Mouse (Mus musculus): Measurements from ENCODE around the gene Msantd1.
"Not testable (repeated sequence)": the region's sequence is repeated elsewhere in the genome, so short reads cannot be mapped to it uniquely, and the experiment has no call there.

The Msantd1 gene

DNA sequence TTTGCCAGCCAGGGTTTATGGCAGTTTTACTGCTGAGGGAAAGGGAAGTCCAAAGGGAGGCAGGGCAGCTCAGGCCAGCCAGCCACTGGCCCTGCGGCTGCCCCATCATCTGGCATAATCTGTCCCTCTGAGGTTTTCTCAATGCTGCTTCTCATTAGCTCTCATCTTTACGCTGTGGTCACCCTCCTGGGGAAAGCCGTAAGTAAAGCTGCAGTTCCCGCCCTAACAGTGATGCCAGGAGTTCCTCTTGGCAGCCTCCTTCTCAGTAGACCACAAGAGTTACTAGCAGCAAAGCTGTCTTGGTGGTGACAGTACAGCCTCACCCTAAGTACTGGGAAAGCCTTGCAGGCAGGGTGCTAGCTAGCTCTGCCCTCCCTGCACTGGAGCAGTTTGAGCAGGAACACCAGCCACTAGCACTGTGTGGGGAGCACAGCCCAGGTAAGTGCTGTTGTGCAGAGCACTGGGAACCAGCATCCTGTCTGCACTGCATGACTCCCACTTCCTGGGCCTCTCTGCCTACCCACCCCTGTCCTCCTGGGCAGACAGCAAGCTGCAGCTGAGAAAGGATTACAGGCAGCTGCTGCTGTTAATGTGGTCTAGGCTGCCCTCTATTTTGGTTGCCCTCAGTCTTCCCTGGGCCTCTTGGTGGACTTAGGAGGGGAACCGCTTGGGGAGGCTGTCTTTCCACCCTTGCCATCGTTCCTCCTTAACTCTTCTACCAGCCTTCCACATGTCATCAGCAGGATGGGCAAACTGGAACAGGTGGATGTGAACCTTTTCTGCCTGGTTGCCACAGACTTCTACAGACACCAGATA is at the start of gene Msantd1:
TSS of gene Msantd1 (plus strand) at position 103 of the 816 bp plus-strand sequence.
- in situ Hi-C loops (cut with MboI; ENCODE audit: low pct_unique_long_range_greater_than_20kb in 1 of 2, low sequenced_read_pairs in 2 of 2, unreplicated experiment in 1 of 2) = no loop called here

DNA sequence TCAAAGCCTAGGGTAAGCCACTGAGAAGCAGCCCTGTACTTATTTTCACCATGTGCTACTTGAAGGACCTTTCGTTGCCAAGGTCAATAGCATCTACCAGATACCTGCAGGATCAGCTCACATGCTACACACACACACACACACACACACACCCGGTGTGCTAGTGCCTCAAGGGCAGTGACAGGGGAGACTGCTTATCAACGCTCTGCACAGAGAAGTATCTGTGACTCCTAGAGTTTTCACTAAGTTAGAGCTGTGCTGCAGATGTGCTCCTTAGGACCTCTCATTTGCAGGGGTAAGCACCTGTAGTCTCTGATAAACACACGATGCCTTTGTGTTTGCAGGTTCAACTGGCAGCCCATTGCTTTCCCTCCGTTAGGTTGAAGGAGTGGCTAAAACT is 42.4 kb upstream of the Msantd1 start:
- in situ Hi-C loops (cut with MboI; ENCODE audit: low pct_unique_long_range_greater_than_20kb in 1 of 2, low sequenced_read_pairs in 2 of 2, unreplicated experiment in 1 of 2) = no loop called here

DNA sequence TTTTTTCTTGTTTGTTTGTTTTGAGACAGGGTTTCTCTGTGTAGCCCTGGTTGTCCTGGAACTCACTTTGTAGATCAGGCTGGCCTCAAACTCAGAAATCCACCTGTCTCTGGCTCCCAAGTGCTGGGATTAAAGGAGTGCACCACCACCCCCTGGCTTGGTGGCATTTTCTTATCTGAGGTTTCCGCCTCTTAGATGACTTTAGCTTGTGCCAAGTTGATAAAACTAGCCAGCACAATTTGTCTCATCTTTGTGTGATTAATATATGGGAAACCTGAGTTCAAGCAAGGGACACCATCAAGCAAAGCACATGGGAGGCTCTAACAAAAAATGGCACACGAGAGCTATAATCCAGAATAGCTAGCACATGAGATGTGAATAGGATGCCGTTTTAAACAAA is 27.5 kb upstream of the Msantd1 start:
- in situ Hi-C loops (cut with MboI; ENCODE audit: low pct_unique_long_range_greater_than_20kb in 1 of 2, low sequenced_read_pairs in 2 of 2, unreplicated experiment in 1 of 2) = not testable (repeated sequence)

DNA sequence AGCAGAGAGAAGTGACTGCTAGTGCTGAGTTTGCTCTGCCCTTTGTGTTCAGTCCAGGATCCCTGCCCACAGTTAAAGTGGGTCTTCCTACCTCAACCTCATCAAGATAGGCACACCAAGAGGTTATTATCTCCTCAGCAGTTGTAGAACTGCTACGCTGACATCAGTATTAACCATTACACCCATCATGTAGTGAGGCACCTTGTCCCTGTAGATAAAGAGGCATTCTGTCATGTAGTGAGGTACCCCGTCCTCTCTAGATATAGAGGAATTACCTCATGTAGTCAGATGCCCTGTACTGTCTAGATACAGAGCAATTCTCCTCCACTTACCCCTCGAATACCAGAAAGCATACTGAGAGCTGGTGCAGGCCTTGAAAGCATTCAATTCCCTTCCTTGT is 26.8 kb upstream of the Msantd1 start:
- in situ Hi-C loops (cut with MboI; ENCODE audit: low pct_unique_long_range_greater_than_20kb in 1 of 2, low sequenced_read_pairs in 2 of 2, unreplicated experiment in 1 of 2) = no loop called here

DNA sequence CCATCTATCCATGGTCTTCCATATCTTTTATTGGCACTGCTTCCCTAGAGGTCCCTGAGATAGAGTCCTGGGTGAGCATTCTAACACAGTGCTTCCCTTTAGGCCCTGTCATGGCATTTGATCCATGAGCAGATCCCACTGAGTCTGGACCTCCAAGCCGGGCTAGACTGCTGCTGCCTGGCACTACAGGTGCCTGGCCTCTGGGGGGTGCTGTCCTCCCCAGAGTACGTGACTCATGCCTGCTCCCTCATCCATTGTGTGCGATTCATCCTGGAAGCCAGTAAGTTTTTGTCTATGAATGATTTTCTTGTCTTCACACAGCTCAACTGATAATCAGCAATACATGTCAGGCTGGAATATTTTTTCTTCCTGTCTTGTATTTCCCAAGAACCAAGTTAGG is 22.6 kb upstream of the Msantd1 start:
- in situ Hi-C loops (cut with MboI; ENCODE audit: low pct_unique_long_range_greater_than_20kb in 1 of 2, low sequenced_read_pairs in 2 of 2, unreplicated experiment in 1 of 2) = no loop called here

DNA sequence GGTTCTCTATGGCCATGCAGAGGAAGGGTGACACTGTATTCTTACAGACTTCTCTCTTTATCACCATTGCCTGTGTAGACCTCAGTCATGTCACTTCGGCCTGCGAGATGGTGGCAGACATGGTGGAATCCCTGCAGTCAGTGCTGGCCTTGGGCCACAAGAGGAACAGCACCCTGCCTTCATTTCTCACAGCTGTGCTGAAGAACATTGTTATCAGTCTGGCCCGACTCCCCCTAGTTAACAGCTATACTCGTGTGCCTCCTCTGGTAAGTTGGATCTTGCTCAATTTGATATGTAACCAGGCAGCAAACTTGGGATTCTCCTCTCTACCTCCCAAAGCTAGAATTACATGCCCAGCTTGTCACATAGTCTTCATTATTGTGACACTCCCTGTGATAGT is 18.6 kb upstream of the Msantd1 start:
- in situ Hi-C loops (cut with MboI; ENCODE audit: low pct_unique_long_range_greater_than_20kb in 1 of 2, low sequenced_read_pairs in 2 of 2, unreplicated experiment in 1 of 2) = no loop called here

DNA sequence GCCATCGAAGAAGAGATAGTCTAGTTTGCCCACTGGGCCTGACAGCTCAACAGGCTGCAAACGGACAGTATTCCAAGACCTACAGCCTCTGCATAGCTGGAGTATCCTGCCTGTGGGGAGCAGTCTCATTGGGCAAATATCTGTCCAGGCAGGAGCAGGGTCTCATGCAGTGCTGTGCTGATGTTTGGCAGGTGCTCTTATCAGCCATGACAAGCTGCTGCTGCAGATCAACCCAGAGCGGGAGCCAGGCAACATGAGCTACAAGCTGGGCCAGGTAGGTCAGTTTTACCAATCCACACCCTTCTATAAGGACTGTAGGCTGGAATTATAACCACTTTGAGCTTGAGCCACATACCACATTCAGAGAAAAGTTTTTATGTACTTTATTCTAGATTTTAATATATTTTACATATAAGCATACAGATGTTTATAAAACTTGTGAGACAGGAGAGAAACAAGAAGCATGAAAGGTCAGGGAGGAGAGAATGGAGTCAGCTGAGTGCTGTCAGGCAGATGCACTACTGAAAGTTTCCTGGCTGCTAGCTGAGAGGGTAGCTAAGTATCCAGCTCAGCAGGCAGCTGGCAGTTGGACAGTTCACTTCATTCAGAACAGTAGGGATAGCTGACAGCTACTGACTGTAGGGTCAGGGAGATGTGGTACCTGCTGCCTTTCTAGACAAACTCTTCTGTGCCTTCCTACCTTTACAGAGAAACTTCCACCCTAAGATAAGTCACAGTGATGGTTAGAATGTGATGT is 10.9 kb upstream of the Msantd1 start:
- in situ Hi-C loops (cut with MboI; ENCODE audit: low pct_unique_long_range_greater_than_20kb in 1 of 2, low sequenced_read_pairs in 2 of 2, unreplicated experiment in 1 of 2) = no loop called here

DNA sequence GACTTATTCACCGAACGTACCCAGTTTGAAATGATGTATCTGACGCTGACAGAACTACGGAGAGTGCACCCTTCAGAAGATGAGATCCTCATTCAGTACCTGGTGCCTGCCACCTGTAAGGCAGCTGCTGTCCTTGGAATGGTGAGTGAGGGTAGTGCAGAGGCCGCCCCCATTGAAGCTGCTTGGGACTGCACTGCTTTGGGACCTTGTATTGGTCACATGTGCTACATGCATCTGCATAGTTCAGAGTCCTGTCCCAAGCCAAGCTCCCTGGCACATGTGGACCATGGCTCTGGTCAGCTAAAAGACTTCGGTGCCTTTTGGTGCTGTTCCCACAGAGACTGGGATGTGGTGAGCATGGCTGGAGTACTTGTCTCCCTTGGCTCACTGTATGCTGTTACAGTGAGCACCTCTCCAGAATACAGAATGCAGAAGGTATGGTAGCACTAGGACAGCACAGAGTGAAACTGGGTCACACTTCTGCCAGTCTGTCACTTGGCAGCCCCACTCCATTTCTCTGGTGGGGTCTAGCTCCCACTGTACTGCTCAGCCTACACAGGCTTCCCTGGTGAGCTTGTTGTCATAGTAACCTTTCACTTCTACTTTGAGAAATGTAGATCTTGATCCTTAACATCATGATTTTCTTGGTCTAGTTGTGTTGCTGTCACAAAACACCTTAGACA is 7.9 kb upstream of the Msantd1 start:
- in situ Hi-C loops (cut with MboI; ENCODE audit: low pct_unique_long_range_greater_than_20kb in 1 of 2, low sequenced_read_pairs in 2 of 2, unreplicated experiment in 1 of 2) = no loop called here

DNA sequence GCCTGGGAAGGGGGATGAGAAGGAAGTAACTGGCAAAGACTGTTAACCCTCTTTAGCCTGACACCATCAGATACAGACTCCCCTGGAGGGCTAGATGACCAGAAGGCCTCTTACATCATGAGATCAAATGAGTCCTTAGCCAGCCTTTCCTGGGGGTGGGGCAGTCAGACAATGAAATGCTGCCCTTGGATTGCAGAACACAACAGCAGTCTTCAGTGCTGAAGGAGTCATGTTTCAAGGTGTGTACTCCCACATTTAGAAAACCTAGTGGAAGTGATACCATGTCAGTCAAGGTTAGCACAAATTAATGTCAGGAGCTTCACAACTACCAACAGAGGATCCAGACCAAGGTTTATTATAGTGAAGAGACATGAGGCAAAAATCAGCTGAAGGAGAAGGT is 5.4 kb upstream of the Msantd1 start:
- in situ Hi-C loops (cut with MboI; ENCODE audit: low pct_unique_long_range_greater_than_20kb in 1 of 2, low sequenced_read_pairs in 2 of 2, unreplicated experiment in 1 of 2) = no loop called here

DNA sequence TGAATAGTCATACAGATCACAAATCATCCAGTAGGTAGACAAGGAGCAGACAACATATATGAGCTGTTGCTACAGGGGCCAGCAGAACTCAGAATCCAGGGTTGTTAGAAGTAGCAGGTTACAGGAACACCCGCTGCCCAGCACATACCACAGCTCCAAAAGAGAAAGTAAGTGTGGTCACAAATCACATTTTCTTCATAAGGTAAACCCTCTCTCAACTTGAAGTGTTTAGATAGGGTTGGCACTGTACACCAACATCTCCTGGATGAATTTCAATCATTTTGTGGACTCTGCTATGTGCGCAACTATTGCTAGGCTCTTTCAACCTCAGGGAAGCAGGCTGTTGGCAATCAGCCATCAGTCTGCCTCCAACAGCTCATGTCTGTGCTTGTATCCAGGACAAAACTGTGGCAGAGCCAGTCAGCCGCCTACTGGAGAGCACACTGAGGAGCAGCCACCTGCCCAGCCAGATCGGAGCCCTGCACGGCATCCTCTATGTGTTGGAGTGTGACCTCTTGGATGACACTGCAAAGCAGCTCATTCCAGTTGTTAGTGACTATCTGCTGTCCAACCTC is 4.9 kb upstream of the Msantd1 start:
- in situ Hi-C loops (cut with MboI; ENCODE audit: low pct_unique_long_range_greater_than_20kb in 1 of 2, low sequenced_read_pairs in 2 of 2, unreplicated experiment in 1 of 2) = no loop called here

DNA sequence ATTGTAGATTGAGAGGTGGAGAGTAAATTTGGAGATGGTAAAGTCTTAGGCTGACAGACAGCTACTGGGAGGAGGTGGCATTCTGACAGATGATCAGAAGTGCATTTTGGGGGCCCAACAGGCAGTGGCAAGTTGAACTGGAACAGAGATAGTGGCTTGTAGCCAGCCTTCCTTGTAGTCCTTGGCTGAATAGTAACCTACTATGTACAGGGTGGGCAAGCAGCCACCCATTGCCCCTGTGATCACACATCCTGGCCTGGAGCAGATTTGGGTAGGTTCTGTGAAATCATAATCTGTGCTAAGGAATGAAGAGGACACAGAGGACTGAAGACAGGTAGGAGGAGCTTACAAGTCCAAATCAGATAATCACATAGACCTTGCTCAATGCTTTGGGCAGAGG is 3.4 kb upstream of the Msantd1 start:
- in situ Hi-C loops (cut with MboI; ENCODE audit: low pct_unique_long_range_greater_than_20kb in 1 of 2, low sequenced_read_pairs in 2 of 2, unreplicated experiment in 1 of 2) = no loop called here

DNA sequence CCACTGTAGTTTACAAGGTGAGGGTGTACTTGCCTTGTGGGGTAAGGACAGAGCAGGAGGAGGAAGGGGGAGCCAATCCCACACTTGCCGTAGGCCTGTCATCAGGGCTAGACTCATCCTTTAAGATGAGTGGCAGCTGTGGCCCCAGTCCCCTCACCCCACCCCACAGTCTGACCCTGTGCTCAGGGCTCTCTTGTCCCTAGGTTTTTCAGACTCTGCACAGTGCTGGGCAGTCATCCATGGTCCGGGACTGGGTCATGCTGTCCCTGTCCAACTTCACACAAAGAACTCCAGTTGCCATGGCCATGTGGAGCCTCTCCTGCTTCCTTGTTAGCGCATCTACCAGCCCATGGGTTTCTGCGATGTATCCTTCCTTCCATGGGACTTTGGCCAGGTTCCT is 582 bp upstream of the Msantd1 start:
- in situ Hi-C loops (cut with MboI; ENCODE audit: low pct_unique_long_range_greater_than_20kb in 1 of 2, low sequenced_read_pairs in 2 of 2, unreplicated experiment in 1 of 2) = no loop called here

DNA sequence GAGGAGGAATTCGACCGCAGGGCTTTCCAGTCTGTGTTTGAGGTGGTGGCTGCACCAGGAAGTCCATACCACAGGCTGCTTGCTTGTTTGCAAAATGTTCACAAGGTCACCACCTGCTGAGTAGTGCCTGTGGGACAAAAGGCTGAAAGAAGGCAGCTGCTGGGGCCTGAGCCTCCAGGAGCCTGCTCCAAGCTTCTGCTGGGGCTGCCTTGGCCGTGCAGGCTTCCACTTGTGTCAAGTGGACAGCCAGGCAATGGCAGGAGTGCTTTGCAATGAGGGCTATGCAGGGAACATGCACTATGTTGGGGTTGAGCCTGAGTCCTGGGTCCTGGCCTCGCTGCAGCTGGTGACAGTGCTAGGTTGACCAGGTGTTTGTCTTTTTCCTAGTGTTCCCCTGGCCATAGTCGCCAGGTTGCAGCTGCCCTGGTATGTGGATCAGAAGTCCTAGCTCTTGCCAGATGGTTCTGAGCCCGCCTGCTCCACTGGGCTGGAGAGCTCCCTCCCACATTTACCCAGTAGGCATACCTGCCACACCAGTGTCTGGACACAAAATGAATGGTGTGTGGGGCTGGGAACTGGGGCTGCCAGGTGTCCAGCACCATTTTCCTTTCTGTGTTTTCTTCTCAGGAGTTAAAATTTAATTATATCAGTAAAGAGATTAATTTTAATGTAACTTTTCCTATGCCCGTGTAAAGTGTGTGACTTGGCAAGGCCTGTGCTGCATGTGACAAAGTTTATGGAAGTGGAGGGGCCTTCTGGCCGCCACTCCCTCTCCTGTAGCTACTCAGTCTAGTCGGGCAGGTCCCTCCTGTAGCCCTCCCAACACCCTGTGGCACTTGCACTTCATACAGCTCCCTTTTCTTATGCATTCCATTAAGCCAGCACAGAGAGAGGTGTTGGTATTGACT is 1.2 kb downstream of the Msantd1 start:
- in situ Hi-C loops (cut with MboI; ENCODE audit: low pct_unique_long_range_greater_than_20kb in 1 of 2, low sequenced_read_pairs in 2 of 2, unreplicated experiment in 1 of 2) = no loop called here

DNA sequence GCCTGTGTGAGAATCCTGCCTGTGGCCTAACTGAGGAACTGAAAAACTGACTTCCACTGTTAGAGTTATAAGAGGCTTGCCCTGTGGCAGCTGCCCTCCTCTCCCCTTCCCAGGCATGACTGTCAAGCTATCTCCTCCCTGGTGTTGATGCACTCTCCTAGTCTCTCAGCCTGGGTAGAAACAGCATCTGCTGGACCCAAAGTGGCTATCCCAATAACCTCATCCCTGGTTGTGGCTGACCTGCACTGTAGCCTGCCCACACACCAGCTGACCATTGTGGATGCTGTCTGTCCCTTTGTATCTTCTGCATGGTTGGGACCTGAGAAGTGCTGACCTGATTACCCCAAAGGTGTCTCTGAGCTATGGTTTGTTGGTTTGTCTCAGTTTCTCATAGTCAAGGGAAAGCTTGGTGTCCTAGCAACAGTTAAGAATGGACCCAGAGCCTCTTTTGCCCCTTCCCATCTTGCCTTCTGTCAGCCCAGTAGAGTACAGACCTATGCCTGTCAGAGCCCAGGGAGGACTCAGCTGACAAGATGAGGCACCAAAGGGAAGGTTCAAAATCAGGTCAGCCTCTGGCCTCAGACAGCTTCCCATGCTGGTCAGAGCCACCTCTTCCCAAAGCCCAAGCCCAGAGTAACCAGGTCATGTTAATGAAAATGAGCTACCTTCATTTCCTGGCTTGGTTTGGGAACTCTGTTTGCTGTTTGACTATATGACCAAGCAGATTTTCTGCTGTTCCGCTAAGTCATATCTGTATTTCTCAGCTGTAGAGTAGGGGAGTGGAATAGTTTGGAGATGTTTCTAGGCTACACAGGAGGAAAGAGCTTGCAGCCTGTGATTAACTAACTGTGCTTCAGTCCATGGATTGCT is 2.1 kb downstream of the Msantd1 start:
- in situ Hi-C loops (cut with MboI; ENCODE audit: low pct_unique_long_range_greater_than_20kb in 1 of 2, low sequenced_read_pairs in 2 of 2, unreplicated experiment in 1 of 2) = no loop called here

DNA sequence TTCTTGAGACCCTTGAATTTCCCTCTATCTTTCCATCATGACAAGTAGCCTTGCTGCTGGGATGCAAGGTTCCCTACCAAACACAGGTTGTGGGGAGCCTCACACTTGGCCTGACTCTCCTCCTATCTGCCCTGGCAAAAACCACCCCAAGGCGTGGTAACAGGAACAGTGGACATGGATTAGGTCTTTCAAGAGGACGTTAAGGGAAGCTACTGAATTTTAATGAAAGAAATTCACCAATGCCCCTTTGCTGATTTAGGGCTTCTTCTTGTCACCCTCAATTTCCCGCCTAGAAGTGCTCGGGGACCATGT is 2.6 kb downstream of the Msantd1 start:
- in situ Hi-C loops (cut with MboI; ENCODE audit: low pct_unique_long_range_greater_than_20kb in 1 of 2, low sequenced_read_pairs in 2 of 2, unreplicated experiment in 1 of 2) = no loop called here

DNA sequence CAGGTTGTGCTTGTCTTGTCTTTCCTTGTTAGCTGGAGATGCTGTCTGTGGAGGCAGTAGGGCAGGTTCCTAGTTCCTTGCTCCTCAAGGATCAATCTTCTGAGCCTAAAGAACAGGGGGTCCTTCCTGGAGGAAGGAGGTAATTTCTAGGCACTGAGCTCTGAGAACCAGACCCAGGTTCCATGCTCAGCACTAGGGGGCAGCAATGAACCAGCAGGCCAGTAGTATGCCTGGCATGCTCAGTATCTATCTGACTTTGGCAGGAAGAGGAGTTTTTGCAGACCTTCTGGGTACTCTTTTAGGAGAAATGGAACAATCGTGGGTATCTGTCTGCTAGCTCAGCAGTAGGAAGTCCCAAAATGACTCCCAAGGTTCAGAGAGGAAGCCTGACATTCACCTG is 8.0 kb downstream of the Msantd1 start:
- in situ Hi-C loops (cut with MboI; ENCODE audit: low pct_unique_long_range_greater_than_20kb in 1 of 2, low sequenced_read_pairs in 2 of 2, unreplicated experiment in 1 of 2) = no loop called here

DNA sequence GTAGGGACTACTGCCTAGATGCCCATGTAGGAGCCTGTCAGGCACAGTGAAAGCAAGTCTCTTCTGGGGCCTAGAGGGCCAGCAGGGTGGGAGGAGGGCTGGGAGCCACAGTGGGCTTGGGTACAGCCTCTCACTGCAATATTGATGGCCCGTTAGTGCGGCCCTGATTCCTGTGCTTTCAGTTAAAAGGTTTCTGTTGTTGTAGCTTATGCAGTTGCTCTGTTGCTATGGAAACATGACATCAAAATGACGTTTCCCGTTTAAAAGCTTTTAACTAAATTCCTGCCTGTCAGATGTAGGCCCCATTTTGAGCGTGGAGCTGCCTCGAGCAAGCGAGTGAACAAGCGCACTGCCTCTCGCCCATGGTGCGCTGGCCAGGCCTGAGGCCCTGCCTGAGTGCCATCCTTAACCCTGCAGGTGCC is 9.4 kb downstream of the Msantd1 start:
- in situ Hi-C loops (cut with MboI; ENCODE audit: low pct_unique_long_range_greater_than_20kb in 1 of 2, low sequenced_read_pairs in 2 of 2, unreplicated experiment in 1 of 2) = no loop called here
